Mouse (Mus musculus) urinary bladder, adult 2 months (tissue): ENCODE measurements at regions not wholly inside any gene's neighbourhood (a gene's known extent, or its start where the extent isn't known, plus 50 kb on each side); places are given as distances from the start of the nearest gene placed in this dataset.

Experiments
- DNase-seq: peaks from one replicate; pipeline ENCODE4 v3.0.0; 2022; ENCODE audit warnings: low spot score

- DNase-seq = no peak
These were observed 147.2 kb downstream of the Nr2f2 start for GRCm38 (mm10) chr7:70219310-70219709.

- DNase-seq = no peak
These were observed 149.4 kb downstream of the Nr2f2 start for GRCm38 (mm10) chr7:70217137-70217536.

- DNase-seq = no peak
These were observed 152.5 kb downstream of the Nr2f2 start for GRCm38 (mm10) chr7:70213970-70214520.

- no peak for DNase-seq
These were observed 160.6 kb downstream of the Nr2f2 start for GRCm38 (mm10) chr7:70205900-70206299.

- DNase-seq = no peak
These were observed 166.3 kb downstream of the Nr2f2 start for GRCm38 (mm10) chr7:70200188-70200587.

GRCm38 (mm10) chr7:70178956-70179355 lies 187.6 kb downstream of the Nr2f2 start:
- no peak for DNase-seq

- no peak for DNase-seq
These were observed 188.5 kb downstream of the Nr2f2 start for GRCm38 (mm10) chr7:70178006-70178405.

- DNase-seq = no peak
These were observed 189.8 kb downstream of the Nr2f2 start for GRCm38 (mm10) chr7:70176686-70177259.

GRCm38 (mm10) chr7:70176086-70176485 lies 190.4 kb downstream of the Nr2f2 start:
- no peak for DNase-seq

- no peak for DNase-seq
These were observed 194.1 kb downstream of the Nr2f2 start for GRCm38 (mm10) chr7:70172431-70172830.

GRCm38 (mm10) chr7:70171456-70171855 lies 195.1 kb downstream of the Nr2f2 start:
- DNase-seq = no peak

- DNase-seq = no peak
These were observed 198.5 kb downstream of the Nr2f2 start for GRCm38 (mm10) chr7:70168080-70168479.

GRCm38 (mm10) chr7:70166081-70166480 lies 200.5 kb downstream of the Nr2f2 start:
- DNase-seq = no peak

GRCm38 (mm10) chr7:70165501-70165900 lies 201.0 kb downstream of the Nr2f2 start:
- DNase-seq = no peak

GRCm38 (mm10) chr7:70164691-70165193 lies 201.8 kb downstream of the Nr2f2 start:
- no peak for DNase-seq

GRCm38 (mm10) chr7:70158531-70158930 lies 208.0 kb downstream of the Nr2f2 start:
- DNase-seq = no peak

GRCm38 (mm10) chr7:70144726-70145271 lies 221.7 kb downstream of the Nr2f2 start:
- no peak for DNase-seq

- DNase-seq = no peak
These were observed 229.7 kb downstream of the Nr2f2 start for GRCm38 (mm10) chr7:70136837-70137236.

GRCm38 (mm10) chr7:70135416-70135815 lies 231.1 kb downstream of the Nr2f2 start:
- no peak for DNase-seq

GRCm38 (mm10) chr7:70129963-70130362 lies 236.6 kb downstream of the Nr2f2 start:
- no peak for DNase-seq

- DNase-seq = no peak
These were observed 243.7 kb downstream of the Nr2f2 start for GRCm38 (mm10) chr7:70122818-70123217.

- DNase-seq = no peak
These were observed 247.0 kb downstream of the Nr2f2 start for GRCm38 (mm10) chr7:70119517-70119916.

GRCm38 (mm10) chr7:70118971-70119370 lies 247.6 kb downstream of the Nr2f2 start:
- DNase-seq = no peak
